Mouse (Mus musculus): ENCODE data around the gene Slc25a4. TPM values are rescaled to one million over a fixed set of nuclear protein-coding genes. Genes with fewer than 3 reads are reported as not detected.
"Not testable (repeated sequence)": the region's sequence is repeated elsewhere in the genome, so short reads cannot be mapped to it uniquely, and the experiment has no call there.

The Slc25a4 gene
- polyA plus RNA-seq, 1 experiment from 2014 or later = 397 TPM

GRCm38 (mm10) chr8:46234736-46235135 is 23.7 kb upstream of the Slc25a4 start:
- Histone ChIP-seq H3K9me3 (ENCODE audit: control insufficient read depth, low read length) (no peaks in the 10 kb centered on the region), H3K36me3 (ENCODE audit: control insufficient read depth, insufficient read depth, low read length) (no peaks in the 10 kb centered on the region), H3K27ac (ENCODE audit: low read length) (no peak overlapping the region), H3K9ac (ENCODE audit: low read depth, low read length) (no peak overlapping the region), H3K4me3 (ENCODE audit: low read length) (no peak overlapping the region), H3K4me2 (ENCODE audit: low read depth, low read length) (no peak overlapping the region), H3K27me3 (replicated peaks; ENCODE audit: control insufficient read depth, insufficient read depth, low read length) (peaks cover 5% of the 10 kb centered on the region; the same call in 1 of the 2 replicates), H3K4me1 (ENCODE audit: control insufficient read depth, insufficient read depth, low read length) (0 out of 2 replicates have a peak, but pooled peaks cover 3% of the 10 kb centered on the region)
- 76% methylated on average over 4 of the region's 4 CpGs for WGBS
- no peak for ATAC-seq

GRCm38 (mm10) chr8:46232798-46233197 is 21.7 kb upstream of the Slc25a4 start:
- no peak overlapping the region for H3K9ac ChIP-seq (ENCODE audit: low read depth, low read length)
- H3K4me1 ChIP-seq (ENCODE audit: control insufficient read depth, insufficient read depth, low read length) = 0 out of 2 replicates have a peak, but pooled peaks cover 3% of the 10 kb centered on the region
- no peaks in the 10 kb centered on the region for H3K36me3 ChIP-seq (ENCODE audit: control insufficient read depth, insufficient read depth, low read length)
- no peak for ATAC-seq
- no peak overlapping the region for H3K27ac ChIP-seq (ENCODE audit: low read length)
- H3K4me3 ChIP-seq (ENCODE audit: low read length) = no peak overlapping the region
- 56% methylated on average over 8 of the region's 8 CpGs for WGBS
- no peaks in the 10 kb centered on the region for H3K9me3 ChIP-seq (ENCODE audit: control insufficient read depth, low read length)
- H3K4me2 ChIP-seq (ENCODE audit: low read depth, low read length) = no peak overlapping the region
- peaks cover 3% of the 10 kb centered on the region; the same call in 1 of the 2 replicates for H3K27me3 ChIP-seq (replicated peaks; ENCODE audit: control insufficient read depth, insufficient read depth, low read length)

GRCm38 (mm10) chr8:46231968-46232367 is 20.9 kb upstream of the Slc25a4 start:
- WGBS = 76% methylated on average over 7 of the region's 7 CpGs
- H3K9ac ChIP-seq (ENCODE audit: low read depth, low read length); H3K4me2 ChIP-seq (ENCODE audit: low read depth, low read length); H3K27ac ChIP-seq (ENCODE audit: low read length); H3K36me3 ChIP-seq (ENCODE audit: control insufficient read depth, insufficient read depth, low read length); H3K27me3 ChIP-seq (replicated peaks; ENCODE audit: control insufficient read depth, insufficient read depth, low read length); H3K4me3 ChIP-seq (ENCODE audit: low read length); H3K4me1 ChIP-seq (ENCODE audit: control insufficient read depth, insufficient read depth, low read length); ATAC-seq; H3K9me3 ChIP-seq (ENCODE audit: control insufficient read depth, low read length): not testable (repeated sequence)

- no peak overlapping the region for H3K4me3 ChIP-seq (ENCODE audit: low read length)
- no peak for ATAC-seq
- no peak overlapping the region for H3K9ac ChIP-seq (ENCODE audit: low read depth, low read length)
- H3K27ac ChIP-seq (ENCODE audit: low read length) = no peak overlapping the region
- no peaks in the 10 kb centered on the region for H3K36me3 ChIP-seq (ENCODE audit: control insufficient read depth, insufficient read depth, low read length)
- H3K9me3 ChIP-seq (ENCODE audit: control insufficient read depth, low read length) = no peaks in the 10 kb centered on the region
- WGBS = 80% methylated on average over 5 of the region's 5 CpGs
- H3K4me2 ChIP-seq (ENCODE audit: low read depth, low read length) = no peak overlapping the region
- no peaks in the 10 kb centered on the region for H3K27me3 ChIP-seq (replicated peaks; ENCODE audit: control insufficient read depth, insufficient read depth, low read length)
- no peaks in the 10 kb centered on the region for H3K4me1 ChIP-seq (ENCODE audit: control insufficient read depth, insufficient read depth, low read length)
These were observed 15.5 kb upstream of the Slc25a4 start for GRCm38 (mm10) chr8:46226622-46227021.

- Histone ChIP-seq H3K36me3 (ENCODE audit: control insufficient read depth, insufficient read depth, low read length) (no peaks in the 10 kb centered on the region), H3K4me2 (ENCODE audit: low read depth, low read length) (no peak overlapping the region)
These were observed 14.4 kb upstream of the Slc25a4 start for GRCm38 (mm10) chr8:46225501-46225900.

GRCm38 (mm10) chr8:46220566-46220965 is 9.5 kb upstream of the Slc25a4 start:
- no peak for ATAC-seq
- H3K9ac ChIP-seq (ENCODE audit: low read depth, low read length) = no peak overlapping the region
- H3K4me2 ChIP-seq (ENCODE audit: low read depth, low read length) = no peak overlapping the region
- H3K4me1 ChIP-seq (ENCODE audit: control insufficient read depth, insufficient read depth, low read length) = 0 out of 2 replicates have a peak, but pooled peaks cover 2% of the 10 kb centered on the region
- H3K4me3 ChIP-seq (ENCODE audit: low read length) = no peak overlapping the region
- no peaks in the 10 kb centered on the region; the same call in 1 of the 2 replicates for H3K27me3 ChIP-seq (replicated peaks; ENCODE audit: control insufficient read depth, insufficient read depth, low read length)
- H3K36me3 ChIP-seq (ENCODE audit: control insufficient read depth, insufficient read depth, low read length) = no peaks in the 10 kb centered on the region
- H3K9me3 ChIP-seq (ENCODE audit: control insufficient read depth, low read length) = no peaks in the 10 kb centered on the region
- H3K27ac ChIP-seq (ENCODE audit: low read length) = no peak overlapping the region
- 70% methylated on average over 3 of the region's 3 CpGs for WGBS

More at GRCm38 (mm10) chr8:46225501-46225900, 14.4 kb upstream of the Slc25a4 start:
- Histone ChIP-seq H3K27ac (ENCODE audit: low read length) (no peak overlapping the region), H3K4me1 (ENCODE audit: control insufficient read depth, insufficient read depth, low read length) (no peaks in the 10 kb centered on the region), H3K9ac (ENCODE audit: low read depth, low read length) (no peak overlapping the region), H3K4me3 (ENCODE audit: low read length) (no peak overlapping the region), H3K27me3 (replicated peaks; ENCODE audit: control insufficient read depth, insufficient read depth, low read length) (no peaks in the 10 kb centered on the region), H3K9me3 (ENCODE audit: control insufficient read depth, low read length) (no peaks in the 10 kb centered on the region)
- WGBS = 71% methylated on average over 3 of the region's 3 CpGs
- no peak for ATAC-seq

- Histone ChIP-seq H3K4me3 (ENCODE audit: low read length) (peak overlapping the region; percentile 43), H3K9me3 (ENCODE audit: control insufficient read depth, low read length) (no peaks in the 10 kb centered on the region), H3K4me1 (ENCODE audit: control insufficient read depth, insufficient read depth, low read length) (peaks cover 7% of the 10 kb centered on the region), H3K27ac (ENCODE audit: low read length) (no peak overlapping the region), H3K27me3 (replicated peaks; ENCODE audit: control insufficient read depth, insufficient read depth, low read length) (no peaks in the 10 kb centered on the region; the same call in 1 of the 2 replicates), H3K9ac (ENCODE audit: low read depth, low read length) (peak overlapping the region; percentile 64), H3K4me2 (ENCODE audit: low read depth, low read length) (peak overlapping the region; percentile 80), H3K36me3 (ENCODE audit: control insufficient read depth, insufficient read depth, low read length) (no peaks in the 10 kb centered on the region)
- WGBS = 4% methylated on average over 14 of the region's 14 CpGs
- ATAC-seq = peak; percentile 72
These were observed 5.8 kb upstream of the Slc25a4 start for GRCm38 (mm10) chr8:46216838-46217237.

GRCm38 (mm10) chr8:46213971-46214480 is 2.9 kb upstream of the Slc25a4 start:
- Histone ChIP-seq H3K9me3 (ENCODE audit: control insufficient read depth, low read length) (no peaks in the 10 kb centered on the region), H3K27ac (ENCODE audit: low read length) (no peak overlapping the region), H3K9ac (ENCODE audit: low read depth, low read length) (no peak overlapping the region), H3K27me3 (replicated peaks; ENCODE audit: control insufficient read depth, insufficient read depth, low read length) (no peaks in the 10 kb centered on the region; the same call in 1 of the 2 replicates), H3K4me1 (ENCODE audit: control insufficient read depth, insufficient read depth, low read length) (peaks cover 20% of the 10 kb centered on the region), H3K36me3 (ENCODE audit: control insufficient read depth, insufficient read depth, low read length) (no peaks in the 10 kb centered on the region; the same call in 1 of the 2 replicates), H3K4me3 (ENCODE audit: low read length) (no peak overlapping the region), H3K4me2 (ENCODE audit: low read depth, low read length) (no peak overlapping the region)
- WGBS = 62% methylated on average over 2 of the region's 2 CpGs
- no peak for ATAC-seq

GRCm38 (mm10) chr8:46212194-46212593 is 1.1 kb upstream of the Slc25a4 start:
- Histone ChIP-seq H3K27me3 (replicated peaks; ENCODE audit: control insufficient read depth, insufficient read depth, low read length) (no peaks in the 10 kb centered on the region), H3K9ac (ENCODE audit: low read depth, low read length) (no peak overlapping the region), H3K4me2 (ENCODE audit: low read depth, low read length) (no peak overlapping the region), H3K4me3 (ENCODE audit: low read length) (no peak overlapping the region), H3K4me1 (ENCODE audit: control insufficient read depth, insufficient read depth, low read length) (peaks cover 24% of the 10 kb centered on the region), H3K9me3 (ENCODE audit: control insufficient read depth, low read length) (no peaks in the 10 kb centered on the region), H3K36me3 (ENCODE audit: control insufficient read depth, insufficient read depth, low read length) (peaks cover 7% of the 10 kb centered on the region; the same call in 1 of the 2 replicates), H3K27ac (ENCODE audit: low read length) (no peak overlapping the region)
- 51% methylated on average over 7 of the region's 7 CpGs for WGBS
- no peak for ATAC-seq

All from intestine, embryonic 16.5 days (tissue).